Mouse (Mus musculus) cerebellum, postnatal 4 days (tissue): Measurements from ENCODE around the gene Ccr4.

Experiments used
- DNase-seq, 2 experiments: peaks; one replicate each; pipeline ENCODE4 v3.0.0; 2022; ENCODE audit warnings: low spot score in 2 of 2, mixed read lengths in 1 of 2

Ccr4 gene

DNA sequence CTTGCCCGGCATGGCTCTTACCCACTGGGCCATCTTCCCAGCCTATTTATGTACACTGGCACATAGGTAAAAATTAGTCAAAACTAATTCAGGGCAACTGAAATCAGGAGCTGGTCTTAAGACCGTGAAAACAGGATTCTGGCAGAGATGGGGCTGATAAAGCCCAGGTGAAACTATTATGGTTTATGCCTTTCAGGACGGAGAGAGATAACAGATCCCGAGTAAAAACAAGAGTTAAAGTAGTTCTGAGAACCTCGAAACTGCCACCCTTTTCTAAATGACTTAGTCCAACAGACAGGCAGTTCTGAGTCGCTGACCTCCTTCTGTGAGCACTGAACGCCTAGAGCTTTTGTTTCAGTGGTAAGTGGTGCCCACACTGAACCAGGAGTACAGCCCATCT, 32.8 kb downstream of the Ccr4 start:
- no peak for DNase-seq

- no peak for DNase-seq
Observed at GRCm38 (mm10) chr9:114468701-114469100, 36.0 kb downstream of the Ccr4 start.

DNA sequence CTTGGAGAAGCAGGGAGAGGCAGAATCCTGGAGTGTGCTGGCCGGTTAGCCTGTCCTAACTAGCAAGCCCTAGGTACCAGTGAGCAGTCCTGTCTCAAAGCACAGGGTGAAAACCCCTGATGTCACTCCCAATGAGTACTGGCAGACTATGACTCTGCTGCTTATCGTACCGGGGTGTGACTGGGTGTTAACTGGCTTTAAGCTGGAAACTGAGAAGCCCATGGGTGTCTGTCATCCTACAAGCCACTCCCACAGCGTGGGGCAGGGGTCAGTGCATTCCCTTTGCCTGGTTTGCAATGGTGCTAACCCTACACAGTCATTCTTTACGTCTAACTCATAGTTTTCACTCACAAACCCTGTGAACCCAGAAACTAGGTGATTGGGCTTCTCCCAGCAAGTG, 36.5 kb downstream of the Ccr4 start:
- no peak for DNase-seq

- DNase-seq = no peak
Observed at GRCm38 (mm10) chr9:114466871-114467270, 37.8 kb downstream of the Ccr4 start.

DNA sequence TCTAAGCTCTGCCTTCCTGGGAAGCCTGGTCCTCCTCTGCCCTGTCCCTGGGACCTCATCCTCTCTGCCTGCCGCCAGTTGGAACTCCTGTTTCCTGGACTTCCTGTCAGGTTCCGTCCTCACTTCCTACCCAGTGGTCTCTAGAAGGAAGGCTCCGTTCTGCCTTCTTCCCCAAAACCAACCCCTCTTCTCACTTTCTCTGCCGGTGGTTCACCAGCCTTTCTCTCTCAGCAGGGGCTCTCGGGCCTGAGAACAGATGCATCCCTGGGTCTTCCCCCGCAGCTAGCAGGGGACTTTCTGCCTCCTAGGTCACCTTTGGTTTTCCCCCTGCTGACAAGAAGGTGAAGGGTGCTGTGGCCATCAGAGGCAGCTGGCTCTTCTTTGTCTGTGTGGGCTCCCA, 39.3 kb downstream of the Ccr4 start:
- DNase-seq = no peak

DNA sequence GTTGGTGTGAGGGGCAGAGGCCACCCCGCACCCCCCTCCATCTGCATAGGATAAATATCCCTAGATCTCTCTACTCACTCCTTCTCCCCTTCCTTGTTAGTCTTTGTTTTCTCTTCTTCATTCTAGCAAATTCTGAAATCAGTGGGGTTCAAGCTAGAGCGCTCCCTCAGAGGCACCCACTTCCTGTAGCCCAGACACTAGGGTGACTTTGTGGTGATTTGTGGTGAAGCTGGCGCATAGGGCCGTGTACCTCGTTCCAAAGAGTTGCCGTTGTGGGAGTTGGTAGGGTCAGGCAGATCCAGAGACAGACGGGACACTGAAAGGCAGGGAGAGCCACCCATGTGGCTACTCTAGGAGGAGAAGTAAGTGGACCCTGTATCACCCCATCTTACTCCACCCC, 42.1 kb downstream of the Ccr4 start:
- no peak for DNase-seq

GRCm38 (mm10) chr9:114458436-114458835, 46.3 kb downstream of the Ccr4 start:
- no peak for DNase-seq

DNA sequence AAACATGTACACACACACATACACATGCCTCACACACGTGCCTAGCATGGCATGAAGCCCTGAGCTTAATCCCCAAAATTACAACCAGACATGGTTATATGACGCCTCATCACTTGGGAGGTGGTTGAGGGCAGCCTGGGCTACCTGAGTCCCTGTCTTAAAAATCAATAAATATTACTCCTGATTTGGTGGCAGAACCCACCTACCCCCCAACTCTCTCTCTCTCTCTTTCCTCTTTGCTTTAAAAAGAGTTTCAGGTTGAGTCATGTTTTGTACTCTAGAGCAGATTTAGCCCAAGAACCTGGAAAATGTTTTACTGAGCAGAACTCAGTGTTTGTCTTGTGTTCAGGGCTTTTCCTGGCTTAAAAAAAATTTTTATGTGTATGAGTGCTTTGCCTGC, 49.3 kb downstream of the Ccr4 start:
- no peak for DNase-seq

GRCm38 (mm10) chr9:114452418-114452817, 52.3 kb downstream of the Ccr4 start:
- no peak for DNase-seq

GRCm38 (mm10) chr9:114451615-114452014, 53.1 kb downstream of the Ccr4 start:
- no peak for DNase-seq

DNA sequence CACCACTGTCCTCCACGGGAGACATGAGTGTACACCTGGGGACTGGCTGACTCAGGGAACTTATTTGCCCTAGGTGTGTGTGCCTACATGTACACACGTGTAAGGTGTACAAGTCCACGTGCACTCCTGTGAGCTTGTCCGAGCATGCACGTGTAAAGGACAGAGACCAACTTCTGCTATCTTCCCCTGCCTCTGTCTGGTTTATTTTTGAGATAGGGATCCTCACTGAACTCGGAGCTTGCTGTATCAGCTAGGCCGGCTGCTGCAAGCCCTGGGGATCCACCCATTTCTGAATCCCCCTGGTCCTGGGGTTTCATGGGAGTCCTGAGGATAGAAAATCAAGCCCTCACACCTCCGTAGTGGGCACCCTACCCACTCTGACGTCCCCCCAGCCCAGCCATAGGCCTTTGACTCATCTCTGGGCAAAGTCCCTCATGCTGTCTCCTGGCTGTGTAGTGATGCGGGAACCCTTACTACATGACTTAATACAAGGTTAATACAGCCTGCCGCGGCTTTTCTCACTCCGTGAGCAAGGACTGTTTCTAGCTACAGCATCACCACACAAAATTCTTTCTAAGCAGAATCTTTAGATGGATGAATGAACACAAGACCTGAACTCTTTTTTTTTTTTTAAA, 55.5 kb downstream of the Ccr4 start:
- DNase-seq = no peak

GRCm38 (mm10) chr9:114448700-114449099, 56.0 kb downstream of the Ccr4 start:
- DNase-seq = no peak

- DNase-seq = no peak
Observed at GRCm38 (mm10) chr9:114446887-114447286, 57.8 kb downstream of the Ccr4 start.

DNA sequence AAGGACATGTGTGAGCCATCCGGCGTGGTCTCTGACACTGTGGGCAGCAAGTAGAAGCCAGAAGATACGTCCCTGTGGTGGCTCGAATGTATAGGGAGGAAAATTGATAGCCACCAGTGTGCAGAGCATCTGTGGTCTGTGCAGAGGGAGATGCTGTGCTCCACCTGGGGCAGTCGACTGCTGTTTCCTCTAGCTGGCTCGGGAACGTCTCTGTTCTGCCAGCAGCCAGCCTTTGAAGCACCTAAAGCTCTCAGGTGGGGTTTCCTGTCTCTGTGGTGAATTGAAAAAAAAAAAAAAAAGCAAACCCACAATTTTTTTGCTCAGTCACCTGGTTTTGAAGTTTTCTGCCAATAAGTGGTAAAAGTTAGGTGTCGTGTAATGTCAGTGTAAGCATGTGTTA, 61.4 kb downstream of the Ccr4 start:
- DNase-seq = no peak

GRCm38 (mm10) chr9:114442893-114443292, 61.8 kb downstream of the Ccr4 start:
- no peak for DNase-seq

DNA sequence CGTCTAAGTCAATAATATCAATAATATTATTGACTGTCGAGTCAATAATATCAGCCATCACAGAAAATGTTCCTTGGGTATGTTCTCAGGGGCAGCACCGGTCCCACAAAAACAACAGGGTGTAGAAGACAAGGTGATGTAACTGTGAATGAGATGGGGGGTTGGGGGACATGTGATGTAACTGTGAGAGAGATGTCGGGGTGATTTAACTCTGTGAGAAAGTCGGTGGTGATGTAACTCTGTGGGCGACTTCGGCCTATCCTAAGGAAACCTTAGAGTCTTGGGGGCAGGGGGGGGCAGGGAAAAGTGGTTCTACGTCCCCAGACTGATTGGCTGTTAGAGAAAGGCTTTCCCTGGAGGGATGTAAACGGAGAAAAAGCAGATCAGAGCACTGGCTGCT, 62.5 kb downstream of the Ccr4 start:
- DNase-seq = no peak

- no peak for DNase-seq
Observed at GRCm38 (mm10) chr9:114440548-114440947, 64.2 kb downstream of the Ccr4 start.
